Mouse (Mus musculus): Measurements from ENCODE around the gene Dnajc11.

GRCm38 (mm10) chr4:151893241-151893640 is 40.2 kb upstream of the Dnajc11 start:
- TF ChIP-seq E2F4 (IDR thresholded peaks at IDR 0.05; ENCODE audit: insufficient read depth) (no peak), POLR2A (IDR thresholded peaks at IDR 0.05; ENCODE audit: insufficient read length, low read depth) (no peak), REST (IDR thresholded peaks at IDR 0.05; ENCODE audit: insufficient read depth, insufficient read length) (no peak), TCF12 (IDR thresholded peaks at IDR 0.05; ENCODE audit: insufficient read depth, poor library complexity, severe bottlenecking) (no peak), MAX (IDR thresholded peaks at IDR 0.05; ENCODE audit: low read depth) (no peak), USF1 (IDR thresholded peaks at IDR 0.05; ENCODE audit: low read depth) (no peak), POLR2AphosphoS2 (IDR thresholded peaks at IDR 0.05; ENCODE audit: insufficient read length, low read depth) (no peak), MYOG (IDR thresholded peaks at IDR 0.05; ENCODE audit: control insufficient read depth in 1 of 3, insufficient read depth in 1 of 3, insufficient read length in 2 of 3, low read depth in 2 of 3) (no peak), MYOD1 (IDR thresholded peaks at IDR 0.05; ENCODE audit: control insufficient read depth in 1 of 3, insufficient read length in 2 of 3, low read depth in 2 of 3) (no peak), SRF (IDR thresholded peaks at IDR 0.05; ENCODE audit: control insufficient read depth, insufficient read length, low read depth) (no peak), TCF3 (IDR thresholded peaks at IDR 0.05; ENCODE audit: insufficient read length, low read depth) (no peak), CEBPB (IDR thresholded peaks at IDR 0.05; ENCODE audit: insufficient read depth, poor library complexity, severe bottlenecking) (no peak)
